Mouse (Mus musculus) cerebellum, adult 2 months (tissue): ENCODE data around the gene Ramp1. TPM values are rescaled to one million over a fixed set of nuclear protein-coding genes. Genes with fewer than 3 reads are reported as not detected.

Experiments
- DNase-seq, 2 experiments: peaks; one replicate each; pipeline ENCODE4 v3.0.0; 2021
- H3K27ac ChIP-seq: fragments of 200-500 bp; 2 replicates; pipeline ENCODE4 v1.5.1; 2012; ENCODE audit warnings: low read length, control low read depth, inconsistent platforms; ENCODE audit not compliant: insufficient read depth
- H3K27me3 ChIP-seq: fragments of 200-500 bp; 2 replicates; pipeline ENCODE4 v1.6.1; 2012; ENCODE audit warnings: inconsistent platforms, mild to moderate bottlenecking, low read length, moderate library complexity; ENCODE audit not compliant: control insufficient read depth, insufficient read depth
- H3K4me1 ChIP-seq: fragments of 200-500 bp; 2 replicates; pipeline ENCODE4 v1.6.1; 2011; ENCODE audit warnings: low read length; ENCODE audit not compliant: control insufficient read depth, insufficient read depth
- H3K4me3 ChIP-seq: fragments of 200-500 bp; replicated peaks from 2 replicates; pipeline ENCODE3; 2011; ENCODE audit warnings: mild to moderate bottlenecking, low read depth, low read length, control low read depth; ENCODE audit not compliant: insufficient read depth
- CTCF ChIP-seq: fragments of 200-500 bp; IDR thresholded peaks from 2 replicates; pipeline ENCODE4 v1.5.1; 2011; ENCODE audit warnings: low read depth, mild to moderate bottlenecking, control low read depth, low read length, moderate library complexity, borderline replicate concordance; ENCODE audit not compliant: insufficient read depth
- POLR2A ChIP-seq: fragments of 200-500 bp; IDR thresholded peaks from 2 replicates; pipeline ENCODE4 v1.6.1; 2011; ENCODE audit warnings: low read length, control low read depth, borderline replicate concordance; ENCODE audit not compliant: insufficient read depth
- WGBS: fragments of 180-500 bp; shearing (Covaris S2); methylation state at CpG from one replicate; pipeline ENCODE4 v1.1.7; 2018; 5-methylcytosine and 5-hydroxymethylcytosine counted together
- polyA plus RNA-seq: library from polyadenylated mRNA; depleted of rRNA; stranded (reverse); fragments of >200 nt; gene quantifications from 2 replicates; pipeline ENCODE4 v1.2.3, GENCODE M21; 2012

Ramp1 gene
- polyA plus RNA-seq, 1 experiment, result 50.7 TPM

- no peak overlapping the region for H3K27ac ChIP-seq
- 80% methylated on average over 5 of the region's 5 CpGs for WGBS
- DNase-seq, result no peak
These were observed 7.7 kb downstream of the Ramp1 start for GRCm38 (mm10) chr1:91187315-91187714.

GRCm38 (mm10) chr1:91187786-91188640 is 8.4 kb downstream of the Ramp1 start:
- DNase-seq, result no peak
- no peak for TF ChIP-seq POLR2A
- TF ChIP-seq CTCF, result no peak
- Histone ChIP-seq H3K27ac (no peak overlapping the region), H3K4me1 (no peaks in the 10 kb centered on the region), H3K4me3 (no peak overlapping the region), H3K27me3 (no peaks in the 10 kb centered on the region)
- WGBS, result 82% methylated on average over 7 of the region's 7 CpGs

More at GRCm38 (mm10) chr1:91187315-91187714, 7.7 kb downstream of the Ramp1 start:
- Histone ChIP-seq H3K4me3 (no peak overlapping the region), H3K4me1 (no peaks in the 10 kb centered on the region), H3K27me3 (no peaks in the 10 kb centered on the region)
- TF ChIP-seq POLR2A (no peak), CTCF (no peak)

GRCm38 (mm10) chr1:91188851-91189460 is 9.3 kb downstream of the Ramp1 start:
- Histone ChIP-seq H3K4me3 (no peak overlapping the region), H3K27me3 (no peaks in the 10 kb centered on the region), H3K4me1 (no peaks in the 10 kb centered on the region), H3K27ac (no peak overlapping the region)
- TF ChIP-seq CTCF (no peak), POLR2A (no peak)
- DNase-seq, result no peak
- WGBS, result 91% methylated on average over 10 of the region's 10 CpGs

- Histone ChIP-seq H3K27ac (no peak overlapping the region), H3K27me3 (no peaks in the 10 kb centered on the region), H3K4me1 (no peaks in the 10 kb centered on the region), H3K4me3 (no peak overlapping the region)
- WGBS, result 77% methylated on average over 8 of the region's 8 CpGs
- TF ChIP-seq CTCF (no peak), POLR2A (no peak)
- DNase-seq, result no peak
These were observed 12.6 kb downstream of the Ramp1 start for GRCm38 (mm10) chr1:91192184-91192583.

GRCm38 (mm10) chr1:91193242-91193641 is 13.6 kb downstream of the Ramp1 start:
- TF ChIP-seq CTCF, result no peak
- no peak for TF ChIP-seq POLR2A
- no peak for DNase-seq
- Histone ChIP-seq H3K27ac (no peak overlapping the region), H3K27me3 (no peaks in the 10 kb centered on the region), H3K4me3 (no peak overlapping the region), H3K4me1 (no peaks in the 10 kb centered on the region)
- 79% methylated on average over 4 of the region's 4 CpGs for WGBS

- Histone ChIP-seq H3K27ac (no peak overlapping the region), H3K27me3 (no peaks in the 10 kb centered on the region), H3K4me1 (no peaks in the 10 kb centered on the region), H3K4me3 (no peak overlapping the region)
- WGBS, result 83% methylated on average over 4 of the region's 4 CpGs
- TF ChIP-seq POLR2A (no peak), CTCF (no peak)
- DNase-seq, result no peak
These were observed 14.1 kb downstream of the Ramp1 start for GRCm38 (mm10) chr1:91193680-91194079.

GRCm38 (mm10) chr1:91199793-91200192 is 20.2 kb downstream of the Ramp1 start:
- H3K27me3 ChIP-seq, result no peaks in the 10 kb centered on the region
- WGBS, result 84% methylated on average over 10 of the region's 10 CpGs
- H3K4me1 ChIP-seq, result no peaks in the 10 kb centered on the region
- no peak for DNase-seq
- H3K27ac ChIP-seq, result no peak overlapping the region
- no peak overlapping the region for H3K4me3 ChIP-seq
- TF ChIP-seq CTCF (no peak), POLR2A (no peak)

GRCm38 (mm10) chr1:91201122-91201521 is 21.5 kb downstream of the Ramp1 start:
- H3K4me1 ChIP-seq, result no peaks in the 10 kb centered on the region
- H3K27me3 ChIP-seq, result no peaks in the 10 kb centered on the region
- DNase-seq, result no peak
- H3K4me3 ChIP-seq, result no peak overlapping the region
- H3K27ac ChIP-seq, result no peak overlapping the region
- WGBS, result 61% methylated on average over 3 of the region's 3 CpGs
- TF ChIP-seq CTCF, result no peak
- TF ChIP-seq POLR2A, result no peak
